Mouse (Mus musculus) ES-E14 (cell line): ENCODE measurements at regions not wholly inside any gene's neighbourhood (a gene's known extent, or its start where the extent isn't known, plus 50 kb on each side); places are given as distances from the start of the nearest gene placed in this dataset.
A peak's percentile ranks its signal among the peaks of the same experiment; 100 is the strongest.

Experiments
- DNase-seq: peaks from one replicate; pipeline ENCODE4 v3.0.0-alpha.2; 2013; ENCODE audit warnings: low read depth, low spot score
- H3K27ac ChIP-seq: 2 replicates; pipeline ENCODE4 v1.5.1; 2012; ENCODE audit warnings: low read depth, mild to moderate bottlenecking, low read length, moderate library complexity, mixed read lengths; ENCODE audit not compliant: poor library complexity, insufficient read depth, severe bottlenecking
- H3K36me3 ChIP-seq: 2 replicates; pipeline ENCODE4 v1.6.1; 2012; ENCODE audit warnings: mild to moderate bottlenecking, low read length, moderate library complexity, mixed read lengths; ENCODE audit not compliant: control insufficient read depth, poor library complexity, insufficient read depth, severe bottlenecking
- H3K4me1 ChIP-seq, 2 experiments: fragments of 150-350 bp in 1 of 2; sonication (generic) in 1 of 2; 2 replicates each; pipeline ENCODE4 v1.6.1; 2012; ENCODE audit warnings: low read length in 2 of 2, mild to moderate bottlenecking in 1 of 2, mixed read lengths in 1 of 2; ENCODE audit not compliant: control insufficient read depth in 2 of 2, insufficient read depth in 2 of 2, poor library complexity in 1 of 2
- H3K4me3 ChIP-seq, 2 experiments: fragments of 150-350 bp in 1 of 2; sonication (generic) in 1 of 2; 2 replicates each; pipeline ENCODE4 v1.5.1; 2012; ENCODE audit warnings: low read length in 2 of 2, low read depth in 1 of 2, mild to moderate bottlenecking in 1 of 2, mixed read lengths in 1 of 2; ENCODE audit not compliant: insufficient read depth in 1 of 2, poor library complexity in 1 of 2, severe bottlenecking in 1 of 2
- H3K9ac ChIP-seq: 2 replicates; pipeline ENCODE4 v1.6.1; 2012; ENCODE audit warnings: low read depth, mild to moderate bottlenecking, low read length, mixed read lengths; ENCODE audit not compliant: poor library complexity, insufficient read depth, severe bottlenecking
- H3K9me3 ChIP-seq: fragments of 150-350 bp; sonication (generic); 2 replicates; pipeline ENCODE4 v1.6.1; 2012; ENCODE audit warnings: low read depth, mild to moderate bottlenecking, low read length; ENCODE audit not compliant: control insufficient read depth, insufficient read depth
- CHD2 ChIP-seq: IDR thresholded peaks from 2 replicates; pipeline ENCODE4 v1.6.1; 2014; ENCODE audit warnings: mild to moderate bottlenecking, low read depth, low read length, inconsistent platforms
- HCFC1 ChIP-seq: IDR thresholded peaks from 2 replicates; pipeline ENCODE4 v1.6.1; 2012; ENCODE audit warnings: low read length, inconsistent platforms, borderline replicate concordance; ENCODE audit not compliant: insufficient read depth
- MAFK ChIP-seq: IDR thresholded peaks from 2 replicates; pipeline ENCODE4 v1.6.1; 2014; ENCODE audit warnings: mild to moderate bottlenecking, low read depth, low read length, inconsistent platforms; ENCODE audit not compliant: insufficient read depth
- ZC3H11A ChIP-seq: IDR thresholded peaks from 2 replicates; pipeline ENCODE4 v1.6.1; 2012; ENCODE audit warnings: low read depth, mild to moderate bottlenecking, inconsistent platforms, low read length, borderline replicate concordance
- ZNF384 ChIP-seq: IDR thresholded peaks from 2 replicates; pipeline ENCODE4 v1.6.1; 2012; ENCODE audit warnings: low read depth, low read length, inconsistent platforms
- in situ Hi-C, 2 experiments: fragments of 600-800 bp; cut with MboI; formaldehyde crosslinking; loops; one replicate each; pipeline ENCODE4 v1.15.1; 2025; ENCODE audit warnings: low sequenced_read_pairs in 2 of 2, inconsistent platforms in 1 of 2; ENCODE audit not compliant: unreplicated experiment in 2 of 2

DNA sequence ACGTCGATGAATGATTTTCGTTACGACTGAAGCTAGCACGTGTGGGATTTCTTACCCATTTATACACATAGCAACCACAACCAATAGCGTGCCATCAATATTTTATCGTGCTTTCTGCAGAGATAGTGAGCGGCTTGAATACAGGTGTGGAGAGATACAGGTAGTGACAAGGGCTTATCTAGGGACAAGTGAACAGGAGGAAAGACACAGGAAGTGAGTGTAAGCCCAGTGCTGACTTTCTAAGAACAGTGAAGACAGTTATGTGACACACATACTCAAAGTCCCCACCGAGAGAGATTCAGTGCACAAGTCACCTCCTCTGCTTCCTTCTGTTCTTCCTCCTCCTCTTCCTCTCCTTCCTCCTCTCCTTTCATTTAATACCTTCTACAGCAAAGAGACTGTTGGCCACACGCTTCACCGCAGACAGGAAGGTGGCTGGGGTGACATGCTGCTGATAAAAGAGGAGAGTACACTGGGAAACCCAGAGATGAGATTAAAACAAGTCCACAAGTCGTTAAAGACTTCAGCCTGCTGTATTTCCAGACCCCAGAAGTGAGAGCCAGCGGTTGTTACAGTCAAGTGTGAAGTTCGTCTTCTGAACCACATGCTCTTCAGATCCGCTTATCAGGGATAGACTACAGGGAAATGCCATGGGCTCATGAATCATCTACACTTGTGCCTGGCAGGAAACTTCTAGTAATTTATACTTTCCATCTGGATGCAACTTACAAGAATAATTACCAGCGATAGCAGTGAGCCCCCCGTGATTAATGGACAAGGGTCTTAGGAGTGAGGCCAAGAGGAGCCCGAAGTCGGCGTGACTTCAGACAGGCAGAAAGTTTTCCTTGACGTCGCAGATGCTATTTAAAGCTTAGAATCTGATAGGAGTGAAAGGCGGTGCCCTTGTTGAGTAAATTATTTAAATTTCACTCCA is 180.5 kb downstream of the Gxylt1 start:
- no peaks in the 10 kb centered on the region for H3K9me3 ChIP-seq
- H3K36me3 ChIP-seq: no peaks in the 10 kb centered on the region
- TF ChIP-seq CHD2 (no peak), MAFK (no peak), ZNF384 (no peak), HCFC1 (no peak), ZC3H11A (no peak)
- in situ Hi-C loops: no loop called here
- no peak overlapping the region for H3K4me3 ChIP-seq
- H3K9ac ChIP-seq: no peak overlapping the region
- no peak overlapping the region for H3K27ac ChIP-seq
- DNase-seq: no peak
- H3K4me1 ChIP-seq: peaks cover 0 to 1% of the 10 kb centered on the region in 2 experiments; a peak in 1 of 4 replicates

DNA sequence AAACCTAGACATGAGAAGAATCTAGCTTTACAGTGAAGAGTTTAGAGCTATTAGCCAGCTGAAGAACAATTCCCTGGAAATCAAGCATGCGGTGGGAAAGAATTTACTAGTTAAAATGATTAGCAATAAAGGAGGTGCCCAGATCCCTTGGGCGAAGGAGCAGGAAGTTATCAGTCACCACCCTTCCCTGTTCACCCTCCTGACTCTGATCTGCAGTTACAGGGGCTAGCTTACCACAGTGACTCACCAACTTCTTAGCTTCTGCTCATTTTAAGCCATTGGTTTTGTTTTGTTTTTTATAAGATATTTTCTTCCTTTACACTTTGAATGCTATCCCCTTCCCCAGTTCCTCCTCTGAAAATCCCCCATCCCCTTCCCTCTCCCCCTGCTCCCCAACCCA is 183.6 kb downstream of the Gxylt1 start:
- in situ Hi-C loops: no loop called here
- no peaks in the 10 kb centered on the region for H3K36me3 ChIP-seq
- H3K27ac ChIP-seq: no peak overlapping the region
- H3K9me3 ChIP-seq: no peaks in the 10 kb centered on the region
- TF ChIP-seq CHD2 (no peak), MAFK (no peak), ZNF384 (no peak), ZC3H11A (no peak), HCFC1 (no peak)
- no peak overlapping the region for H3K4me3 ChIP-seq
- no peak for DNase-seq
- H3K4me1 ChIP-seq: no peaks in the 10 kb centered on the region
- H3K9ac ChIP-seq: no peak overlapping the region

DNA sequence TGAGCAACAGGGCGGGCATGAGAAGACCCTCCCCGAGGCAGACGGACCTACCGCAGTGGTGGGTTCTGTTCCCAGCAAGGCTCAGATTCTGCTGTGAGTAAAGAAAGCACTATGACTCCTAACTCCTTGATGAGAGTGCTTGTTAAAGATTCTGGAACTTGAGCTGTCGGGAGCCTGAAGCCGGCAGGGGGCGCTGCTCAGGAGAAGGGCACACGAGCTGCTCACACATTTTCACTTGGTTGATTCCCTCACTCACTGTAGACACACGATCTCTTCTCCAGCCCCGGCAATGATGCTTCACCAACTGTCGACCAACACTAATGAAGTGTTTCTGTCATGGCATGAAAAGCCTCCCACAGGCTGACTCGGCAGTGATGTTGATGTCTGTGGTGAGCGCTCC is 185.6 kb downstream of the Gxylt1 start:
- Histone ChIP-seq H3K36me3 (no peaks in the 10 kb centered on the region), H3K27ac (no peak overlapping the region), H3K4me1 (no peaks in the 10 kb centered on the region), H3K4me3 (0 out of 4 replicates have a peak overlapping the region, but pooled peaks of 1 of the 2 experiments have one; percentile 19), H3K9ac (no peak overlapping the region), H3K9me3 (no peaks in the 10 kb centered on the region)
- no peak for TF ChIP-seq ZNF384
- no peak for TF ChIP-seq MAFK
- no peak for TF ChIP-seq ZC3H11A
- TF ChIP-seq HCFC1: no peak
- no peak for TF ChIP-seq CHD2
- peak; percentile 56 for DNase-seq
- in situ Hi-C loops: no loop called here

DNA sequence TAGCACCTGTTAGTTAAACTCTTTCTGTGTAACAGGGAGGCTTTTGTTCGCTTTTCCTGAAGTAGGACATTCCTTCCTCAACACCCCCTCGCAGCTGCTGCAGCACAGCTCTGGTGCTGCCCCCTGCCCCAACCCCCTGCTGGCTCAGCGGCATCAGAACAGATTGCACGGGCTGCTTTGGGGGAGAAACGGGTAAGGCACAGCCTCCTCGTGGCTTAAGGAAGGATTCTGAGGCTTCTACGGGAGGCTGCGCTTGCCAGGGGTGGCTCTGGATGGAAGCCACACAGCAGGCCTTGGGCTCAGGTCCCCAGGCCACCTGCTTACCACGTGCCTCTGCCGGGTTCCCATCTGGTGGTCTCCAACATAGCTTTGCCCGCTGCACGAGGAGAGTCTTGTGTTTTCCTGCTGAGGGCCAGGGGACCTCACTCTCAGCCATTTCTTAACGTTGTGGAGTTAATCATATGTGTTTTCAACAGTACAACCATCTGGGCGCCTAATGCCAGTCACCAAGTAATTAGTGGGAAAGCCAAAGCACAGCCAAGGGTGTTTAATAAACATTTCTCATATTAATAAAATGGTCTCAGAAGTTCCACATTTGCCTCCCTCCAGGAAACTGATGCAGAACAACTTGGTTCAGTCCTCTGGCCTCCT is 189.9 kb downstream of the Gxylt1 start:
- Histone ChIP-seq H3K4me1 (no peaks in the 10 kb centered on the region), H3K27ac (no peak overlapping the region), H3K4me3 (no peak overlapping the region), H3K9me3 (no peaks in the 10 kb centered on the region), H3K36me3 (no peaks in the 10 kb centered on the region), H3K9ac (no peak overlapping the region)
- in situ Hi-C loops: no loop called here
- TF ChIP-seq MAFK (no peak), ZNF384 (no peak), CHD2 (no peak), ZC3H11A (no peak), HCFC1 (no peak)
- no peak for DNase-seq
